Mouse (Mus musculus) liver (tissue): ENCODE measurements around the gene Ninj1.
A peak's percentile ranks its signal among the peaks of the same experiment; 100 is the strongest.

Experiments
- DNase-seq: peaks from one replicate; pipeline ENCODE4 v3.0.0-alpha.2; 2020; ENCODE audit warnings: mixed read lengths

Gene Ninj1

DNA sequence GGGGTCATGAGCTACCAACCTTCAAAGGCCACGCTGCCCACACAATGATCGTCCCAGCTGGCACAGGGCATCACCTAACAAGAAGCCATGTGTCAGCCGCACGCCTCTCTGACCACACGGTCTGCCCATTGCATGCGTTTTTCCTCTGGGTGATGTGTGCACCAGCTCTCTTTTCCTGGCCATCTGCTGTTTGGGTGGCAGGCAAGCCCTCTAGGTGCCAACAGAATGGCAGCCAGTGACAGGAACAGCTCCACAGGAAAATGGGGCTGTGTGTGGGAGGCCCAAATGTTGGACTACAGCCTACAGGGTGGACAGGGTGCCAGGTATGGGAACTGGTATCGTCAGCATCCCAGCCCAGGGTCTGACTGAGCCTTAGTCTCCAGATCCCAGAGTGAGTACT is 14.9 kb upstream of the Ninj1 start:
- no peak for DNase-seq

DNA sequence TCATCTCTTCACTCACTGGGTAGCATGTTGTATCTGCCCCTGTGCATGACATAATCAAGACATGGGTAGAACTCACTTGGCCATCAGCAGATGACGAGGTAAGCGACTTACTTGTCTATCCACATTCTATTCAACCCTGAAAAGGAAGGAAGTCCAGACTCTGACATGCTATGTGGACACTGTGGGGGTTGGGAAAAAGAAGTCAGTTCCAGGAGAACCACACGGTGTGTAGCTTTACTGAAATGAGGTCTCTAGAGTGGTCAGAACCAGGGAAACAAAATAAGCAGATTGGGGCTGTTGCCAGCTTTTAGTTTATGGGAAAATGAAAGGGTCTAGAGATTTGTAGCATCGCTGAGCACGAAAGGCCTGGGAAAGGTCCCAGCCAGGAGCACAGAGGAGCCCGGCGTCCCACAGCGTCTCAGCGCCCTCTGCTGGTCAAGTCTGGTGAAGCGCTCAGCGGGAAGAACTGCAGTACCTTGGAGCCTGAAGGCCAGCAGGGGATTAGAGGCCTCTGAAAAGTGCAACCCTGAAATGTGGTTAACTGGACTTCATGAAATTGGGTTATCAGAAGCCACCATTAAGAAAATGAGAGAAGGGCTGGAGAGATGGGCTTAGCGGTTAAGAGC is 14.2 kb upstream of the Ninj1 start:
- DNase-seq, result peak; percentile 84

DNA sequence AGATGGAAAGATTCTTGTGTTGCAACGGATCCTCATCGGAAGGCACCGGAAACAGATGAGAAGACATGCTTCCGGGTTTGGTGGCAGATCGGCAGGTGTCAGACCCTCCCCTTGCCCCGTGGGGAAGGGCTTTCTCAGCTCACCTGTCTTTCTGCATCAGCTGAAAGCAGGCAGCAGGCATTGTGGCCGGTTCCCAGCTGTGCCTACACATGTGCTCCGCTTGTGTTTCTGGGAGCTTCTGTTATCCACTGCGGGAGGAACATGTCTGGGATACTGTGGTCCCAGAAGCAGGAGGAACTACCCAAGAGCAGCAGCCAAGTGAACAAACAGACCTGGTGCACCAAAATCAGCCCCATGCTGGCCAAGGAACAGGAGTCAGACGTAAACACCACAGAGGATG is 11.8 kb upstream of the Ninj1 start:
- DNase-seq, result no peak

- DNase-seq, result no peak
These were observed 8.3 kb upstream of the Ninj1 start for GRCm38 (mm10) chr13:49178839-49179585.

- DNase-seq, result no peak
These were observed 7.0 kb upstream of the Ninj1 start for GRCm38 (mm10) chr13:49180274-49180673.

GRCm38 (mm10) chr13:49180691-49181090 is 6.6 kb upstream of the Ninj1 start:
- no peak for DNase-seq

- DNase-seq, result no peak
These were observed 5.8 kb upstream of the Ninj1 start for GRCm38 (mm10) chr13:49181411-49181984.

- DNase-seq, result no peak
These were observed 4.1 kb upstream of the Ninj1 start for GRCm38 (mm10) chr13:49183161-49183560.

DNA sequence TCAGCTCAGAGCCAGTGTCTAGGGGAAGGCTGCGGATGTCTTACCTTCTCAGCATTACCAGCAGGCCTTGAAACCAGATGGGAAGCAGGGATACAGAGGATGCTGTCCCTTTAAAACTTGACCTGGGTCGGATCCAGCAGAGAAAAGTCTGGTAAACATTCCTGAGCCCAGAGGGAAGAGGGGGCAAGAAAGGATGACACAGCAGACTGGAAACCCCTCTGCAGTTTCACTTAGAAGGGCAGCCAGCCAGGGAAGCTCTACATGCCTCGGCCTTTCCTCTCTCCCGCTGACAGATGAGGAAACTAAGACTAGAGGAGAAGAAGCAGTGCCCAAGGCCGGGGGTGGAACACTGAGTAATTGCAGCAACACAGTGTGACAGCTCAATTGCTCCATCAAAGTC is 3.6 kb upstream of the Ninj1 start:
- DNase-seq, result no peak

- no peak for DNase-seq
These were observed 442 bp upstream of the Ninj1 start for GRCm38 (mm10) chr13:49186798-49187287.

GRCm38 (mm10) chr13:49188219-49188965 is 1.1 kb downstream of the Ninj1 start:
- DNase-seq, result no peak

DNA sequence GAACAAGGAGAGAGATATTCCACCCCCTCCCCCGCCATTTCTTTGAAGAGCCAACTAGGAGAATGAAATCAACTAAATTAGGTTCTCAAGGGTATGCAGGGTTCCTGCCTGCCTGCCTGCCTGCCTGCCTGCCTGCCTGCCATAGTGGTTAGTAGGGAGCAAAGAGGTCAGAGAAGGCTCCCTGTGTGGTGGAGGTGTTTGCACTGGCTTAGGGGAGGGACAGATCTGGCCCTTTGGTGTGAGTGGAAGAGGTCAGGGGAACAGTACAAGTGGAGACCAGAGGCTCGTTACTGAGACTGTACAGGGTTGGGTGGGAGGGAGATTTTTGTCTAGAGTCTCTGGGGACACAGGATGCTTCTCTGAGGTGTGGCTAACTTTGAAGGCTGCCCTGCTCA is 1.7 kb downstream of the Ninj1 start:
- DNase-seq, result no peak

DNA sequence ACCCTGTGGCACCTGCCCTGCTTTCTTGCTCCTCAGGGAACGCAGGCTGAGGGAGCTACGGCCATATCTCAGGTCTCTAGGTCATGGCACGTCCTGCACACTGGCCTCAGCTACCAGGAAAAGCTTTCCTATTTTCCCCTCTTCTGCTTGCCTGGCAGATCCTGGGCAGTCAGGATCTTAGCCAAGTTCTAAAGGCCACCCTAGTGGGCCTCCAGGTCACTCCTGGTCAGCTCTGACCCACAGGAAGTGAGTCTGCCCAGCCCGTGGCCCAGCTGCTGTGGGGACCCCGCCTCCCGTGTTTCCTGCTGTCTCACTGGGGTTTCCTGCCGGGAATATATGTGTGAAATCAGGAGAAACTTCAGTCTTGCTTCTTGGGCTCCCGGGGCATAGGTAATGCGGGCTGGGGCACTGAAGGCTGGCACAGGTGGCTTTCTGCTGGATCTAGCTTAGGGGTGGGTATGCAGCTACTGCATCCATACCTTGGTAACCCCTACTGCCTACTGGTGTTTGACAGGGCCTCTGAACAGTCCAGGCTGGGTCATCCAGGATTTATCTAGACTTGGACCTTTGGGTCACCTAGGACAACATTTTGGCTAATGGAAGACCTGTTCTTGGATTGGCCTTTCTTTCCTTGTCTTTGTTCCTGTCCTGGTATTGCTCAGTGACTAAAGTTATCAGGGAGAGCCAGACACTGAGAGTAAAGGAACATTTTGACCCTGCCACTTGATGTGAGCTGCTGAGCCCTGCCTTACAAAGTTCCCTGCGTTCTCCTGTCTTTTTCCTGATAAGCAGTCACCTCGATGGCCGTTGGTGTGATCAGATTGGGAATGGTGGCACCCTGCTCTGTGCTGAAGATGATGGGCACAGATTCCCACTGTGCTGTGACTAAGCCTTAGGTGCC is 2.9 kb downstream of the Ninj1 start:
- peak; percentile 34 for DNase-seq

GRCm38 (mm10) chr13:49190876-49191672 is 3.8 kb downstream of the Ninj1 start:
- no peak for DNase-seq

- no peak for DNase-seq
These were observed 4.4 kb downstream of the Ninj1 start for GRCm38 (mm10) chr13:49191673-49192035.

DNA sequence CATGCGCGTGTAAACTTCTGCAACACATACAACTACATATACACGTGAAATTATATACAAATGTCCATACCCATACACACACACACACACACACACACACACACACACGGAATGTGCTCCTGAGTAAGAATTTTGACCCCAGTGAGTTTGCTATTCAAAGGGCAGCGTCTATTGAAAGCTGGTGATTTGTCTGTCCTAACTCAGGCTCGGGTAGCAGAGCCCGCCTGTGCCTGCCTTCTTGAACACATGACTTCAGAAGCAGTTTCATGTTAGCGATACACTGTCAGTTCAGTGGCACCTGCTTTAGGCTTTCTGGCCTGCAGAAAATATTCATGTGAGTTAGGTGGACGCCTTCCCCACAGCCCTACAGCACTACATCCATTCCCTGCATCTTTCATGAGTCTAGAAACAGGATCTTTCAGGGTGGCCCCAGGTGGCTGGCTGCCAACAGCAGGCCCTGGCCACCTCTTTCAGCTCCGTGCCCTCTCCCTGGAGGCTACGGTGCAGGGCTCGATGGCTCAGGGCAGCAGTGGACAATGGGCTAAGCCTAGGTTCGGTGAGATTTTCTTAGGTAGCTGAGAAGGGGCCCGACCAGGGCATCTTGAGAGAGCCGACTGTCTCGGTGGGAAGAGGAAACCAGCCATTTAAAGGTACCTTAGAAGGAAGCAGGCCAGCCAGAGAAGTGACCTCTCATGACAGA is 5.0 kb downstream of the Ninj1 start:
- DNase-seq, result no peak

- DNase-seq, result no peak
These were observed 6.4 kb downstream of the Ninj1 start for GRCm38 (mm10) chr13:49193650-49194049.

GRCm38 (mm10) chr13:49194811-49195210 is 7.5 kb downstream of the Ninj1 start:
- DNase-seq, result no peak

DNA sequence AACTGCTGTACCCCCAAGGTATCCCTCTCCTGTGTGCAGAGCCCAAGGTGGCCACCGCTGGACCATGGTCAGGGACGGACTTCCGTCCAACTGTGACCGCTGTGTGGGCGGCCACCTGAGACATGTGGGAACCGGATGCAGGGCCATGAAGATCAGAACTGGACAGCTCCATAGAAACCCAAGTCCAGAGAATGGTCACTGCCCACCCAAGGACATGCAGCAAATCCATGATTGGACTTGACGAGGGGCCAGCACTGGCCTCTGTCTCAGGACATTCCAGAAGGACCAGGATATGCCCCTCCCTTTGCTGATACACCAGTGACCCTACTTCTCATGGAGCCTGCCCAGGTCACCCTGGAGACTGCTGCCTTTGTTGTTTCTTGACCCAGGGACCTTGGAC is 8.4 kb downstream of the Ninj1 start:
- no peak for DNase-seq

DNA sequence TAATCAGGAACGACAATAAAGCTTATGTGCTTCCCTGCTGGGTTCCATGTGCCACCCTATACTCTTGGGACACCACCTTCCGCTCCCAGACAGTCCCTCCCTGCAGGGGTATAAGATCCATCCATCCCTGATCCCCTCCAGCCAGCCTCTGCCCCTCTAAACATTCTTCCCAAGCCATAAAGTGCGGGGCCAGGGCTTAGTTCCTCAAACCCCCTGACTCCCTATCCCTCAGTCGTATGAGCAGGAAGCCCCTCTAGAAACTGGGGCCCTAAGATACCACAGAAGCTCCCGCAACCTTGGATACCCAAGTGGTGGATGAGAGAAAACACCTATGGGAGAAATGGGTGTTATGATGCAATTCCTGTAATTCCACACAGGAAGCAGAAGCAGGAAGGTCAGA is 8.9 kb downstream of the Ninj1 start:
- DNase-seq, result no peak

GRCm38 (mm10) chr13:49196766-49197165 is 9.5 kb downstream of the Ninj1 start:
- peak; percentile 18 for DNase-seq
